Mouse (Mus musculus) embryo, embryonic 9.5 days (tissue): ENCODE data around the gene Mlip.
"Not testable (repeated sequence)": the region's sequence is repeated elsewhere in the genome, so short reads cannot be mapped to it uniquely, and the experiment has no call there.

Experiments
- DNase-seq: peaks from one replicate; pipeline ENCODE4 v3.0.0-alpha.2; 2017; ENCODE audit errors: extremely low spot score

The Mlip gene

DNA sequence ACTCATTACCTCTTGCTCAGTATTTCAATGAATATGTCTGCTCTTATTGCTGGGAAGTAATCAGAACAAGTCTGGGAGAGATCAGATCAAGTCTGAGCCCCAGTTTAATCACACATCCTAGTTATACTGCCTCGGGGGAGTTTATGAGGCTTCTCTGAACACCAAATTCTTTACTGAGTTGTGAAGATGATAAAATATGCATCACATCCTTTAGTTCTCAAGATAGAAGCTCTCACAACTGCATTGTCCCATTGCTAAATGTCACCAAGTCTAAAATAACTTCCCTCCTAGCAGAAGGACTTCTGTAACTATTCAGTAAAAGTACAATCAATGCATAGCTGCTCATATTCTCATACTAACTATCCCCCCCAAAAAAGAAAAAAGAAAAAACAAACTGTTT, 154.5 kb downstream of the Mlip start:
- no peak for DNase-seq

DNA sequence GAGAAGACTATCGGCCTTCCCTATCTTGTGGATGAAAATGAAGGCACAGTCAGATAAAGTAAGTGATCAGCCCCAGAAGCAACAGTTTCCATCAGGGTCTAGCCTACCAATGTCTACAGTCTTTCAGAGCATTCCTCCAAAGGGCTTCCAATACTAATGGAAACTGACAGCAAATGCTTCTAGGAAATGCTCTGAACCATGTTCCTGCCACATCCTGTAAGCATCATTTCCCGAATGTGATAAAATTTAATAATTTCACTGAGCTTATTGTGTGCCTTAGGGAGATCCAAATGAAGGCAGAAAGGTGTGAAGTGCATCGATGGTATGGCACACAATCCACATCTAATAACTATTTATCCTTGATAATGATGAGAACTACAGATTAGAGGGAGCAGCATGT, 173.3 kb downstream of the Mlip start:
- DNase-seq: no peak

DNA sequence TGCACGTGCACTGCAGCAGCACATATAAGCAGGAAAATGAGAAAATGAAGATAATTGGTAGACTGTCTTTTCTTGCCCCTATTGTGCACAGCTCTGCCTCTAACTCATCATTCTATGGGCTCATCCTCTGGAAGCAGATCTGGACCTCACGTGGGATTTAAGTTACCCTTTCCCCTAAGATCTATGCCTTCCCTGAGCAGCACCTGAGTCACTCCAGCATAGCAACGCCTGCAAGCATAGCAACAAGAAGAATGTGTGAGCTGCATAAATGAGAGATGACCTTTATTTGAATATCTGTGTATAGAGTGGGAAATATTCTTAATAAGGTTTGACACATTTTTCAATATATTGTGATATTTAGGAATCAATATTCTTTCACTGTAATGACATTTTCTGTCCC, 176.9 kb downstream of the Mlip start:
- DNase-seq: no peak

DNA sequence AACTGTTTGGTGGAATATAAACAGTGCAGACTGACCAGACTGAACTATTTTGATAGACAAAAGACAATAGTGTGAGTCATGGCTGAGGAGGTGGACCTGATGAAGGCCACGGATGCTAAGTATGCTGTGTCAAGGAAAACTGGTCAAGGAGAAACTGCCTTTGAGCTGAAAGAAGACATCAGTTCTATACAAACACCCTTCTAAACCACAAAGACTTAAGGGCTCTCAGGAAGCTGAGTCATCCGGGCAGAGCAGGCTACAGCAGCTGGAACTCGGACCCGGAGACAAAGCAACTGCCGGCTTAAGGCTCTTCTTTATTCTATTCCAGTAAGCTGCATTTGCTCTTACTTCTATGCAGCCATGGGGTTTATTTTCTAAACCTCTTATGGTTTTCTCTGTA, 180.7 kb downstream of the Mlip start:
- DNase-seq: no peak

DNA sequence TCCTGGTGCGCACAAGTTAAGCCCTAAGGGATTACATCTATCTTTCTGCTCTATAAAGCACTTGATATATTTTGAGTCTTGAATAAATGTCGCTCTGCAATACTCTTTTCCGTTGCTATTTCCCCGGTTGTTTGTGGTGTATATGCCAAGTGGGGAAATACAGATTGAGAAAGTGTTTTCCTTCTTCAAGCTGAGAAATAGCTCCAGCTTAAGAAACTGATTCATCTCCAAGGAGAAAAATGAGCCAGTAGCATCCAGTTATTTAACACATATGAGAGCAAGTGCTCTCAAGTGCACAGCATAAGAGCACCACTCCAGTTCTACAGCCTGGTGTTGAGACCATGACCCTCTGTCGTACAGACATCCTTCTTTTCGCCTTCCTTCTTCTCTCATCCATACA, 186.9 kb downstream of the Mlip start:
- DNase-seq: no peak

DNA sequence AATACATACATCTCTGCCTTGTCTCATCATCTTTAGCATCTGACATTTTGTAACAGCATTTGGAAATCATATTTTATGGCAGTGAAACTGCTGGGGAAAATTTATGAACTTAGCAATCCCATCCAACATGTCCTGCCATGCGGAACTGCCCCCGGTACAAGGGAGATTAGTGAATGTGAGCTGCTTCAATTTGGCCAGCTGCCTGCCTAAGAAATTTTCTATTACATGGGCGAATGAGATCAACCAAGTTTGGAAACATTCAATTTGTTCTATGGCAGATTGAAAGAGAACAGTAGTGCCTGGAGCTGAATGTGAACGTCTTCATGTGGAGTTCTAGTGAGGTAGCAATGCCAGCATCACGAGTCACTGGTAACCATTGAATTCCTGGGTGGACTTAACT, 191.0 kb downstream of the Mlip start:
- DNase-seq: no peak

DNA sequence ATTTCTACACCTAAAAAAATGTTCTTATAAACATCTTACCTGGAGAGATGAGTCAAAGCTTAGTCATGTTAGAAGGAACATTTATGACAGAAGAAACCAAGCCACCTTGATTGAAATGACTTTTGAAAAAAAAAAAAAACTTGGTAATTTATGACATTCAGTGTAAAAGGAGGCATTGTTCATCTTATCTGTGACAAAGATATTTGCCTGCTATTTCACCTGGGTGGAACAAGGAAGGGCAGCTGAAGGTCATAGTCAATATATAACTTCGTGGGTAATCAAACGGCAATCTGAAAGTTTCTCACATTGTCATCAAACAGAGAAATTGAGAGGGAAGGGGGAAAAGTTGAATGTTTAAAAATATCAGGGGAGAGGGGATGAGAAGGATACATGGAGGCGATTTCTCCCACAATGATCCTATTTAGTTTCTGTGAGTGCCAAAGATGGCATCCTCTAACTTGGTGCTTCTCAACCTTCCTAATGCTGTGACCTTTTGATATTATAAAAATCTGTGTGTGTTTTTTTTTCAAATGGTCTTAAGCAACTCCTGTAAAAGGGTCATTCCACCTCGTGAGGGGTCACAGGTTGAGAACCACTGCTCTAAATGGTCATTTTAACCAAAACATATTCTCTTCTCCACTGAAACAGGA, 192.4 kb downstream of the Mlip start:
- DNase-seq: no peak

DNA sequence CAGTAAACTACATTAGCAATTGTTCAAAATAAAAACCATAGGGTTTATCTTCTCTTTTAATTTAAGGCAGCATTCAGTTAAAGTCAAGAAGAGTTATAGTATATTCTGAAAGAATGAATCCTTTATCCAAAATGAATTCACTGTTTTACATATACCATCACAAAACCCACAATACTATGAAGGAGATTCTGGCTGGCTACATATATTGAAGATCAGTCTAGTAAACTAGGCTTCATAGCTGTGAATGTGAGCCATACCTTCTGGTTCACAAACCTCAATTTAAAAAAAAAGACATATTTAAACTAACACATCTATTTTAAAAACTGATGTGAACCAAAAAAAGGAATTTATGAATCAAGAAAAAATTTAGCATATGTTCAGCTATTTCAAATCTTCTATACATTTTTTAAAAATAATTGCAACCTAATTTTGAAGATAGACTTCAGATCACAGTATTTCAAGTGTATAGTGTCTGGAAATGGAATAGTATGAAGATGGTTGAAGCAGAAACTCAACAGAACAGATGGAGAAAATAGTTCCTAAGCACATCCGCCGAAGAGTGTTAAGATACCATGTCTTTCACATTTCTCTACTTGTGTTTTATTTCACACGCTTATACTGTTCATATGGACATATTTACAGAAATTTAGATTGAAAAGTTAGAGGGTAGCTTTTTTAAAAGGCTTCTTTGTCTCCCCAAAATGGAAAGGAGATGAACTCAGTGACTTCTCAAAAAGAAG, 204.1 kb downstream of the Mlip start:
- no peak for DNase-seq

DNA sequence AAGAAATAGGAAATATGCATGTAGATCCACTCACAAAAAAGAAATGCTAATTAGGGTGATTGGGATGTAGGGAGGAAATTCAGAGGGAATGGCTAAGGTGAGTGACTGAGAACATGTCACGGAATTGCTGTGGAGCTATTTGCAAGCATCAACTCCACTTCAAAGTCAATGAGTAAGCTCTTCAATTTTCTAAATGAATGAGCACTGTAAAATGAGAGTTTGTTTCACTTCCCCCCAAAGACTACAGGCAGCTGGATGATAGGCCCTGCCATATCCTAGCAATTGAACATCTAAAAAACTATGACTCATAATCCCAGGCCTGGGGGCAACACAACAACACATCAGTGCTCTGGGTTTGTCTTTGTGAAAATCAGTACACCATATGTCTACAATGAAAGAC, 233.0 kb downstream of the Mlip start:
- DNase-seq: no peak

DNA sequence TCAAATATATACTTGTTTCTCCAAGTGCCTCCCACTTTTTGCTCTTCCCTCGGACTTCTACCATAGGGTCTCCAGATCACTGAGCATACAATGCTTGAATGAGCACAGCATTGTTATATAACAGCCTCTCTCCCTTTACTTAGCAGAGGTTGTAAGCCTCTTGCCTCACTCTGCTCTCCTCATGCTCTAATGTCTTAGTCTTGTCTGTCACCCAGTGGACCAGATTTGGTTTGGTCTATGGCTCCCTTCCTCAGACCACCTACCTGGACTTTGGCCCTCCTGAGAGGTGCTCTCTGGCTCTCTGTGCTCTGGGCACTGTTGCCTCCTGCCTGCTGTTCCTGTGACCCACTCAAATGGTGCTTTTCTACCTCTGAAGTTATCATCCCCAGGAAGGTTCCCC, 255.9 kb downstream of the Mlip start:
- DNase-seq: no peak

DNA sequence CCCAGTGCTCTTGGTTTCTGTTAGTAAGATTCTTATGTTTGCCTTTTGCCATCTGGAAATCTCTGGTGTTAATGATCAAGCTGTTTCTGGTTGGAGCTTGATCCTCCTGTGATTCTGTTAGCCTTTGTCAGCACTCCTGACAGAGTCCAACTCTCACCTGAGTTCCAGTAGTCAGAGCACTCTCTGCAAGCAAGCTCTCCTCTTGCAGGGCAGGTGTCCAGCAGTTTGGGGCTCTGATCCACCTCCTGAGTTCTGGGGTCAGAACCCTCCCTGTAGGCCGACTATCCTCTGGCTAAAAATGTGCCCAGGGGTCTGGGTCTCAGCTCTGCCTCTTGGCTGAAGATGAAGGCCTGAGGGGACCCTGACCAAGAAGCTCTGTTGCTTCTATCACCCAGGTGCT, 269.5 kb downstream of the Mlip start:
- not testable (repeated sequence) for DNase-seq

DNA sequence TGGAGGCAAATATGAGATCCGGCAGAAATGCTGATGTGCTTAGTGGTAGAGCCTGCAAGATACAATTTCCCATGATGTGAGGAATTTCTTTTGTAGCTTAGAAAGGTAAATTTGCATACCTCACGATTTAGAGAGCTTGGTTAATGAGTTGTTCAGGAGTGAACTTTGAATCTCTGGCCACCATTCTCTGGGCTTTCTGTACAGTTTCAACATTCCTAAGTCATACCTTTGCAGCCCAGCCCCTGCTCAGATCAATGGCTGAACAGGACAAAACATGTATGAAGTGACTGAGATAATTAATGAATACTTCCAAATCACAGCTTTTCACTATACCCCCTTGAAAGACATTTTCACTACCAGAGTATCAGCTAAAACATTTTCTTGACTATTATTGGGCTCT, 281.1 kb downstream of the Mlip start:
- no peak for DNase-seq

DNA sequence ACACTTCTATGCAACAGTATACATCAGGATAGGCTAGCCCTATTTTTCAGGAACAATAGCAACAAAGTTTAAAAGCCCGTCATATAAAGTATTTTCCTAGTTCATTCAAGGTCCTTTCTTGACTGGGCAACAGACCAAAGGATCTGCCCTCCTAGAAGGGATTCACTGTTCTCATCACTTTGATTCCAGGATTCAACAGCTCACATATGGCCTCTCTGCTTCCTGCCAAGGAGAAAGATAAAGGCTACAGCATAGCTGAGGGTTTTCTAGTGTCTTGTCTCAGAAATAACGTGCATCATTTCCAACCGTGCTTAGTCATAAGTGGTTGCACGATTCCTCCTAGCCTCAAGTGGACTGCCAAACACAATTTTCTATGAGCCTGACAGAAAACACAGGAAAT, 296.2 kb downstream of the Mlip start:
- no peak for DNase-seq

DNA sequence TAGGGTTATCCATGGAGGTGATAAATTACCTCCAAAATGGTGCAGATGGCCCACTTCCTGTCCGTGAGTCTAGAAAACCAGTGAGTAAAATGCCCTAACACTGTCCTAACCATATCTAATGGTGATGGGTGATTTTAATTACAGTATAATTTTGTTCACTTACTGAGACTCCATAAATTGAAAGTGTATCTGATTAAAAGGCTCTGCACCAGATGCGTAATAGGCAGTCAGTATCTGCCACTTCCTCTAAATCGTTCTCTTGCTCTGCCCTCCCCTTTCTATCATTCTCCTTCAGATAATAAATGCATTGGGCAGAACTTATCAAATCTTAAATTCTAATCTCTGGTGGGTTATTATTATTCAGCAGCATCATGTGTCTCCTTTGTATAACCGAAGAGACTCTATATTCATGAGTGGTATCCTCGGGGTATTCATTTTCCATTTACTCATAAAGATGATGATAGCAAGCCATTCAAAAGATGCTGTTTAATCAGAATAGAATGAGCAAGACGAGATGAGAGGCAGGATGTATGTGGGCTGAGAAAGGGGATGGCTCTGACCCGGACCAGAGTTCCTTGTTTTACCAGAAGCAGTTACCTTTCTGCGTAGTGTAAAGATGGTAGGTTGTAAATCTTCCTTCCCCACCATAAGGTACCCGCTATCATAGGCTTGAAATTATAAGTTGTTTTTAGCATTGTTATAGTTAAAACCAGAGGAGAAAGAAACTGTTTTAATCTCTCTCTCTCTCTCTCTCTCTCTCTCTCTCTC, 298.2 kb downstream of the Mlip start:
- DNase-seq: no peak
